Mouse (Mus musculus) kidney, embryonic 15.5 days (tissue): ENCODE measurements at regions not wholly inside any gene's neighbourhood (a gene's known extent, or its start where the extent isn't known, plus 50 kb on each side); places are given as distances from the start of the nearest gene placed in this dataset.
"Not testable (repeated sequence)": the region's sequence is repeated elsewhere in the genome, so short reads cannot be mapped to it uniquely, and the experiment has no call there.

Experiments used
- ATAC-seq: fragments of 200-750 bp; cut with Nextera tagmentation; replicated peaks from 2 replicates; pipeline ENCODE4 v1.8.0; 2017; ENCODE audit warnings: moderate TSS enrichment; ENCODE audit not compliant: low FRiP score
- H3K27ac ChIP-seq: fragments of 300-500 bp; sonication (generic); 2 replicates; pipeline ENCODE4 v1.5.1; 2015; ENCODE audit warnings: mild to moderate bottlenecking, inconsistent platforms
- H3K27me3 ChIP-seq: fragments of 300-500 bp; sonication (generic); 2 replicates; pipeline ENCODE4 v1.6.1; 2015; ENCODE audit warnings: inconsistent platforms
- H3K36me3 ChIP-seq: fragments of 300-500 bp; sonication (generic); 2 replicates; pipeline ENCODE4 v1.6.1; 2015; ENCODE audit warnings: inconsistent platforms
- H3K4me1 ChIP-seq: fragments of 300-500 bp; sonication (generic); 2 replicates; pipeline ENCODE4 v1.6.1; 2015; ENCODE audit warnings: inconsistent platforms
- H3K4me2 ChIP-seq: fragments of 300-500 bp; sonication (generic); 2 replicates; pipeline ENCODE4 v1.6.1; 2015; ENCODE audit warnings: moderate library complexity, mild to moderate bottlenecking, inconsistent platforms
- H3K4me3 ChIP-seq: fragments of 300-500 bp; sonication (generic); replicated peaks from 2 replicates; pipeline ENCODE4 v1.5.1; 2015; ENCODE audit warnings: mild to moderate bottlenecking, inconsistent platforms
- H3K9ac ChIP-seq: fragments of 300-500 bp; sonication (generic); 2 replicates; pipeline ENCODE4 v1.6.1; 2015; ENCODE audit warnings: mild to moderate bottlenecking, inconsistent platforms
- H3K9me3 ChIP-seq: fragments of 300-500 bp; sonication (generic); replicated peaks from 2 replicates; pipeline ENCODE4 v1.6.1; 2016; ENCODE audit warnings: inconsistent platforms
- WGBS: fragments of 180-500 bp; shearing (Covaris S2); methylation state at CpG from one replicate; pipeline ENCODE4 v1.1.7; 2015; ENCODE audit warnings: mixed read lengths; 5-methylcytosine and 5-hydroxymethylcytosine counted together

DNA sequence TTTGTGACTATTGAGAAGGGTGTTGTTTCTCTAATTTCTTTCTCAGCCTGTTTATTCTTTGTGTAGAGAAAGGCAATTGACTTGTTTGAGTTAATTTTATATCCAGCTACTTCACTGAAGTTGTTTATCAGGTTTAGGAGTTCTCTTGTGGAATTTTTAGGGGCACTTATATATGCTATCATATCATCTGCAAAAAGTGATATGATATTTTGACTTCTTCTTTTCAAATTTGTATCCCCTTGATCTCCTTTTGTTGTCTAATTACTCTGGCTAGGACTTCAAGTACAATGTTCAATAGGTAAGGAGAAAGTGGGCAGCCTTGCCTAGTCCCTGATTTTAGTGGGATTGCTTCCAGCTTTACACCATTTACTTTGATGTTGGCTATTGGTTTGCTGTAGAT is 380.2 kb upstream of the Npsr1 start:
- not testable (repeated sequence) for H3K4me2 ChIP-seq, H3K27me3 ChIP-seq, H3K9me3 ChIP-seq, H3K4me3 ChIP-seq, ATAC-seq, H3K36me3 ChIP-seq, H3K27ac ChIP-seq, H3K9ac ChIP-seq, H3K4me1 ChIP-seq

DNA sequence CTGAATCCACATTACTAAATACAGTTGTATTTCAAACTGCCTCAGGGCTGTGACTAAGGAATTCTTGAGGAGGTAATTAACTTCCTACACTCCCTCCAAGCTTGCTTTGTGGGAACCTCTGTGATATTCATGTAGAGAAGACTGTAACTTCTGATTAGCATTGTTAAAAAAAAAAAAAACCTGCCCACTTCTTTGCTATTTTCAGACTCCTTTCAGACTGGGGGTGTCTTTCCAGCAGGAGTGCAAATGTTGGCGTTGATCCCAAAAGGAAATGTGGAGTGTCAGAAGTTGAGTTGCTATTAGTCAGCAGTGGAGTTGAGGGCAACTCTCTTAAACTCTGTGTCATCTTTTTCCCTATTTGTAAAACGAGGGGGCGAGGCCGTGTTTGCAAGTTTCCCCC is 369.0 kb upstream of the Npsr1 start:
- Histone ChIP-seq H3K4me1 (0 out of 2 replicates have a peak, but pooled peaks cover 2% of the 10 kb centered on the region), H3K36me3 (no peaks in the 10 kb centered on the region), H3K9ac (no peak overlapping the region), H3K4me2 (no peak overlapping the region), H3K4me3 (no peak overlapping the region), H3K27ac (no peak overlapping the region), H3K9me3 (no peaks in the 10 kb centered on the region), H3K27me3 (no peaks in the 10 kb centered on the region)
- 36% methylated on average over 4 of the region's 4 CpGs for WGBS
- ATAC-seq: no peak

DNA sequence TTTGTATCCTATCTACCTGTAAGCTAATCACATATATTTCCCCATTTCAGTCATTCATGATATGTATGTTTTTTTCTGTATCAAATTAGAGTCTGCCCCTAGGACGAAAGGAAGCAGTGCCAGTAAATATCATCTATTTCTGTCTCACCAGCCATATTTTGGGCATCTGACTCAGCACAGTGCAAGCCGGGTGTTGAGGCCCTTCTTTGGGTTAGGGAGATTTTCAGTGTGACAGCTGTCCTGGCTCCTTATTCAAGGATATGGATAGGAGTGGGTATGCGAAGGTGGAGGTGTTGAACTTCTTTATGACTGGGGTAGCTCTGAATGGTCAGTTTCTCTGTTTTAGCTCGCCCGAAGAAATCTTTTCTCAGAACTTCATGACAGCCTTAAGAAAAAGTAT is 345.3 kb upstream of the Npsr1 start:
- Histone ChIP-seq H3K4me1 (no peaks in the 10 kb centered on the region), H3K36me3 (no peaks in the 10 kb centered on the region), H3K4me3 (no peak overlapping the region)

DNA sequence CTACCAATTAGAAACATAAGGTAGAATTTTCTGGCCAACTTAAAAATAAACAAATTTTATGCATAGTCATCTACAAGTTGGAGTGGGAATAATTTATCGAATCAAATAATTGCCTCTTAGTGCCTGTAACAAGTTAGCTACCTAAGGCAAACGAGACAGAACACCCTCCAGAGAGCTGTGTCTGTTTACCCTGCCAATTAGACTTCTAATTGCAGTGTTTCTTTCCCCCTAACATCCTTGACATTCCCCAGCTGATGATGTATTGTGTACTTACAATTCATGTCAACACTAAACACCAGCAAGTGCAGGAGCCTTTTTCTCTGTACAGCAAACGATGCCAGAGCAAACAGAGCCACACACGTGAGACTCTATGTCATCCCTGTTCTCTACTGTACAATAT is 311.1 kb upstream of the Npsr1 start:
- Histone ChIP-seq H3K9ac (no peak overlapping the region), H3K27me3 (no peaks in the 10 kb centered on the region), H3K36me3 (no peaks in the 10 kb centered on the region), H3K4me3 (no peak overlapping the region), H3K4me1 (no peaks in the 10 kb centered on the region), H3K9me3 (no peaks in the 10 kb centered on the region), H3K4me2 (no peak overlapping the region), H3K27ac (no peak overlapping the region)
- 55% methylated on average over 4 of the region's 4 CpGs for WGBS
- ATAC-seq: no peak

More for the DNA sequence above, 345.3 kb upstream of the Npsr1 start:
- no peaks in the 10 kb centered on the region for H3K9me3 ChIP-seq
- no peak for ATAC-seq
- no peaks in the 10 kb centered on the region for H3K27me3 ChIP-seq
- no peak overlapping the region for H3K9ac ChIP-seq
- H3K27ac ChIP-seq: no peak overlapping the region
- H3K4me2 ChIP-seq: no peak overlapping the region
- 83% methylated on average over 5 of the region's 5 CpGs for WGBS
